Mouse (Mus musculus): ENCODE data around the gene Trip6. TPM values are rescaled to one million over a fixed set of nuclear protein-coding genes. Genes with fewer than 3 reads are reported as not detected.

Trip6 gene
- 8.5 and 16.7 TPM in 2 replicates for polyA plus RNA-seq (2012; ENCODE audit: low replicate concordance)

DNA sequence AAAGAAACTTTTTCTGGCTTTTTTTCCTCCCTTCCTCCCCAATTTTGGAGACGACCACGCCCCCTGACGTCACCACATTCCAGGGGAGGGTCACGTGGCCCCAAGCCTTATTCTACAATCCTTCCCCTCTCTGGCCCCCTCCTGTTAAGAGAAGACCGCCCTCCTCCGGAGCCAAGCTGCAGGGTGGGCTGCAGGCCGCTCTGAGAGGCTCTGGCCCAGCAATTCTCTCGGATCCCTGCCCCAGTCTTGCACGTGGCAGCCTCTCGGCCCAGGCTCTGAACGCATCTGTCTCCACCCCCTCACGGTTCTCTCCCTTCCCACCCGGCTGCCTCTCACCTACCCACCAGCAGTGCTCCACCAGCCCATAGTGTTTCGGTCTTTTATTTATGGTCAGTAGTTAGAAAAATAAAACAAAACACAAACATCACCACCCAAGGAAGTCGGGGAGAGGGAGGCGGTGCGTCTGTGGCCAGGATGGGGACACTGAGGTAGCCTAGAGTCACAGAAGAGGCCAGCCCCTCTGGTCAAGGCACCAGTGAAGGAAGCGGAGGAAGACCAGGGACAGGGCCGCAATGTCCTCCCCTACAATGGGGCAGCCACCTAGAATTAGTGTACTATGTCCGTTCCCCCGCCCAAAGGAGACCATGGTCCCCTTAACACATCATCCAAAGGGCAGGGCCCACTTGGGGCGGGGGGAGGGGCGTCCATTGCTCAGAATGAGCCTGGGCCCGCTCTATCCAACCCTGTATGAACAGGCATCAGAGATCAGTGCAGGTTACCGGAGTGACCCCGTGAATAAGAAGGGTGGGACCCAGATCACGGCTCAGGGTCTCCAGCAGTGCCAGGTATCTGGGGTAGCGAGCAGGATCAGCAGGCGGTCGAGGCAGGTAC lies at the start of gene Trip6:
Gene Trip6 (minus strand): TSS at position 212 of the 891 bp plus-strand sequence.

DNA sequence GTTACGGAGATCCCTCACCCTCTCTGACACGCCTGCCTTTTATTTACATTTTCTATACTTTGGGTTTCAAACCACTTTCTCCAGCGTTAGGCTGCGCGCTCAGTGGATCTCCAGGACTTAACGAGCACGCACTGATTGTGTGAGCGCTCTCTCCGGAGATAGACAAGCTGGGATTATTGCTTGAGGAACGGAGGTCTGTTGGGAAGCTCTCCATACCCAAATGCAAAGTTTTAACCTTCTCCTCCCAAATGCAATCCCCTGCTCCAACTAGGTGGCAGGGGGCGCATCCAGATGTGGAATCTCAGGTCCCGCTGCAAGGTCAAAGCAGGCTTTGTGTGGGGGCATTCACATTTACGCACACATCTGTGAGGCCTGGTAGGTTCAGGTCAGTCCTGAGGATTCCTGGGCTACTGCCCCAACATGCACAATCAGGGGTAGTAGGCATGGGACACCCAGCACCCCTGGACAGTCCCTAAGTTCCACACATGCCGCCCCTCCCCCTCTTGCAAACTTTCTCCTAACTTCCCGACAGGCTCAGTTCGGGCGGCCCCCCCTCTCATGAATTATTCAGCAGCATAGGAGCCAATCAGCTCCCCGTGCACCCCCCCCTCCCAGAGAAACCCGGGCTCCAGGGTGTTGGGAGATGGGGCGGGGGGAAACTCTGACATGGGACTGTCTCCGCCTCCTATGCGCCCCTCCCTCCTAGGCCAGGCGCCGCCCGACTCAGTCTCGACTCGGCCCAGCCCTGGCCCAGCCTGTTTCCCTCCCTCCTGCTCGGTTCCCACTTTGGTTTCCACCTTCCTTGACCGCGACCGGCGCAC lies 35.4 kb upstream of the Trip6 start, which contains the start of gene Ephb4:
Gene Ephb4 (plus strand): TSS at position 726 of the 821 bp plus-strand sequence.

DNA sequence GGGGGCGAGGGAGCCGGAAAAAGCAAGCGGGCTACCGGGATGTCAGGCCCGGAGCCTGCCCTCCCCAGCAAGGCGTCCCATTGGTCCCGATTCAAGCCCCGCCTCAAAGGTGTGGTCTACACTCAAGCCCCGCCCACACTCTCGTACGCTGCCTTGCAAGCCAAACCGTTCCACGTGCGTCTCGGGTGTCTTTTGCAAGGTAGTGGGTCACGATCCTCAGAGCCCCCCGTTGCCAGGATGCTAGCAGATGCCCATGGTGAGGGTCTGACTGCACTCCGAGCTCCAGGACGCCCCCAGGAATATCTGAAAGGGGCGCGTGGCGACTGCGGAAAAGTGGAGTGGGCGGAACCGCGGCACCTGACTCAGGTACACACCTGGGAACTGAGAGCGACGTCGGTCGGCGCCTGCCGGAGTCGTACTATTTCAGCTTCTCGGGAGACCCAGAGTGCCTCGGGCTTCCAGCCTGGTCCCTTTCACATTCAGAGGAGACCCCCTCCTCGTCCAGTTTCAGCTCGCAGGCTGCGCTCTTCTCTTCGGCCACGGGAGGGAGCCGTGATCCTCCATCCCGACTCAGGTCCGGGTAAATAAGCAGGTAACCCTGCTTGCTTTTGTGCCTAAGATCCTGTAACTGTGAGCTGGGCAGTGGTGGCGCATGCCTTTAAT lies 19.4 kb upstream of the Trip6 start, which contains the start of gene Slc12a9:
Gene Slc12a9 (minus strand): TSS at position 86 of the 663 bp plus-strand sequence.

DNA sequence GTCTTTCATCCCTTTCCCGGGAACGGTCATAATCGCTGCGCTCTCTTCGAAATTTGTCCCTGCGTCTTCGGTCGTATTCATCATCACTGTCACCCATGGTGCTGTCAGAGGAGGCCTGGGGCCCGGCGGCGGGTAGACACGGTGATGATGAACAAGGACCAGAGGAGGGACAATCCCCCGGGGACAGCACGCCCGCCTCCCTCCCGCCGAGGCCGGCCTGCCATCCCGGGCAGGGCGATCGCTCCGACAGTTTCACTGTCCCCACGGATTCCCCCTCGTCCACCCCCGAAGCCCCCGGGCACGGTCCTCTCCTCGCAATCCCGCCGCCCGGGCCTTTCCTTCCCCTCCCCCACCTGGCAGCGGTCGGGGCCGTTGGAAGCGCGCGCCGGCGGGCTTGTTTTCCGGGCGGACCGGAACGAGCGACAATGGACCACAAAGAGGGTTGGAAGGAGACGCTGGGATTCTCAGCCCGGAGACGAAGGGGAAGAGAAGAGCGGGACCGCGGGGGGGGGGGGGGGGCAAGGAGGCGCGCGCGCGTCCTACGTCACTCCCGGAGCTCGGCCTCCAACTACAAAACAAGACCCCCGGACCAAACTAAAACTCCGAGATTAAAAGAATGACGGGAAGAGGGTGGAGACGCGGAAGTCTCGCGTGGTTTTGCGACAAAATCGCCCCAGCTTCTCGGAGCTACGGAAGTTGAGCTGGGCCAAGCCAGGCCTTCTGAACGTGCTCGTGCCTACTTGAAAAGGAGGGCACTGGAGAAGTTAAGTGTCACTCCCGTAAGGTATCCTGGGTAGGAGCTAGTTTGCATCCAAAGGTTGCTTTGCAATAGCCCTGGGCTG lies 6.9 kb downstream of the Trip6 start, which contains the start of gene Srrt:
Gene Srrt (minus strand): TSS at position 604 of the 842 bp plus-strand sequence.

DNA sequence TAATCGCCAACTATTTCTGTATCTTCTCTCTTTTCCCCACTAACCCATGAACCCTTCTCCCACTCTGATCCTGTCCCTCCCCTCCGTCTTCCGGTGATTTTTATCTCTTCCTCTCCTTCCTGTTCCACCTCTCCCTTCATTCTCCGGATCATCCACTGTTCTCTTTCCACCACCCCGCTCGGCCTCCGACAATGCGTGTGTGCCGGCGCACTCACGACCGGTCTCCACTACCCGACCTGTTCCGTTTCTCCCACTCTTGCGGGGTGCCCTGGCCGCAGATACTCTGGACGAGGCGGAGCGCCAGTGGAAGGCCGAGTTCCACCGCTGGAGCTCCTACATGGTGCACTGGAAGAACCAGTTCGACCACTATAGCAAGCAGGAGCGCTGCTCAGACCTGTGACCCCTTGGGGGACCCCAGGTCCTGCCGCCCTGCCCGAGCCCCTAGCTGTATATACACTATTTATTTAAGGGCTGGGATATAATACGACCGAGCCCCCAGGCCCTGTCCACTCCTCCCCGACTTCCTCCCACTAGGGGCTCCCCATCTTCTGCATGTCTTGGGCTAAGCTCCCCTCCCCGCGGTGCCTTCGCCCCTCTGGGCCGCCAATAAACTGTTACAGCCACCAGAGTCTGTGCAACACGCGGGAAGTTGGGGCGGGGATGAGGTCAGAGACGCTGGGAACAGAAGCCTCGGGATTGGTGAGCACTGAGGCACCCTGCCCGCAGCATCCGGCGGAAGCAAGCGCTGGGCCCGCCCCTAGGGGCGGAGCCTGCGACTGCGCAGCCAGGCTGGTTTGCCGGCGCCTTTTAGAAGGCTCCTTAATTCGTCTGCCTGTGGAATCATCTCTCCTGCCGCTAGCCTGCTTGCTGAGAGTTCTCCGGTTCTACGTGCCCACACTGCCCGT lies 20.1 kb downstream of the Trip6 start, which contains the start of gene Ufsp1:
Gene Ufsp1 (plus strand): TSS at position 791 of the 905 bp plus-strand sequence.

DNA sequence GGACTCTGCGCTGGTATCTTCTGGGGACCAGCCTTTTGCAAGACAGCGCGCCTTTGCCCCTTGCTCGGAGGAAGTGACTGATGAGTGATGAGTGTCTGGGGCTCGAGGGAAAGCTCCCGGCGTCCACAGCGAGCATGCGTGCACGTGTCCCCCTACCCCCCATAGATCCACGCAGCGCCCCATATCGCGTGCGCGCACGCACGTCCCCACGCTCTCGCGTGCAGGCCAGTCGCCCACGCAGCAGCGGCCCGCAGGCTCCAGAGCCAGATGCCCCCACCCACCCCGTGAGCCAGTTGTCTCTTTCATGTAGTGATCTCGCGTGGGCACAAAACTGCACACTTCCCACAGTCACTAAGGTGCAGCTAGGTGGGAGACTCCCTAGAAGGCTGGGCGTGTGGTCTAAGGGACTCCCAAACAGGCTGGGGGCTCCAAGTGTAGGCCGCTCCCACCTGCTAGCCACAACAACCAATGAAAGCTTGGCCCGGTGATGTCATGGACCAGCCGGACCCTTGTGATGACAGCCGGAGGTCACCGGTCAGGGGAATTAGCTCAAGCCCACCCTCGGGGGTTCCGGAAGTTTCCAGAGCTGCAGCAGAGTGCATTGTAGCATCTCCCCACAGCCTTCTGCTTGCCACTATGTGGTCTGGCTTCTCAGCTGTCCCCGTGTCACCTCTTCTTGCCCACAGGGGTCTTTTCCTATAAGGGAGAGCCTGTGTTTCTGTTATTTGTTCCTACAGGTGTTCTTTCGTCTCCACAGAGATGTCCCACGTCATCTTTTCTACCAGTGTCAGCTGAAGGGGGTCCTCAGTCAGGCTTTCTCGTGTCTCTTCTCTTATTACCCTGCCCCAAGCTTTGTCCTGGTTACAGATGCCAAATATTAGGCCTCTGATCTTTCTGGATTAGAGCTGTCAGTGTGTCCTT lies 26.9 kb downstream of the Trip6 start, which contains the start of gene Ache:
Gene Ache (plus strand): TSS at position 488 of the 921 bp plus-strand sequence.

Other genes starting within 250 kb of the Trip6 start
- gene Serpine1, start 242.1 kb downstream of the Trip6 start, polyA plus RNA-seq (2012; ENCODE audit: low replicate concordance) = not detected in 2 replicates
- 24.2 and 63.5 TPM in 2 replicates for gene Trim56, start 198.2 kb downstream of the Trip6 start, polyA plus RNA-seq (2012; ENCODE audit: low replicate concordance)
- gene Muc3, start 165.1 kb downstream of the Trip6 start, polyA plus RNA-seq (2012; ENCODE audit: low replicate concordance) = not detected in 2 replicates
- gene Muc3a, start 102.0 kb downstream of the Trip6 start, polyA plus RNA-seq (2012; ENCODE audit: low replicate concordance) = 0.75 and 1.0 TPM in 2 replicates
- gene Ache, start 26.9 kb downstream of the Trip6 start, polyA plus RNA-seq (2012; ENCODE audit: low replicate concordance) = 3.0 and 24.8 TPM in 2 replicates
- 3.3 and 10.5 TPM in 2 replicates for gene Ufsp1, start 19.8 kb downstream of the Trip6 start, polyA plus RNA-seq (2012; ENCODE audit: low replicate concordance)
- 292 and 329 TPM in 2 replicates for gene Srrt, start 6.7 kb downstream of the Trip6 start, polyA plus RNA-seq (2012; ENCODE audit: low replicate concordance)
- gene Slc12a9, start 19.2 kb upstream of the Trip6 start, polyA plus RNA-seq (2012; ENCODE audit: low replicate concordance) = 19.9 and 21.4 TPM in 2 replicates
- gene Ephb4, start 35.7 kb upstream of the Trip6 start, polyA plus RNA-seq (2012; ENCODE audit: low replicate concordance) = 0.77 and 1.5 TPM in 2 replicates
- 0.27 and 1.3 TPM in 2 replicates for gene Zan, start 162.7 kb upstream of the Trip6 start, polyA plus RNA-seq (2012; ENCODE audit: low replicate concordance)
- 22.2 and 55.1 TPM in 2 replicates for gene Pop7, start 188.1 kb upstream of the Trip6 start, polyA plus RNA-seq (2012; ENCODE audit: low replicate concordance)
- gene Gigyf1, start 204.1 kb upstream of the Trip6 start, polyA plus RNA-seq (2012; ENCODE audit: low replicate concordance) = 93.0 and 157 TPM in 2 replicates
- gene Epo, start 218.8 kb upstream of the Trip6 start, polyA plus RNA-seq (2012; ENCODE audit: low replicate concordance) = not detected in 2 replicates
- gene Gnb2, start 219.1 kb upstream of the Trip6 start, polyA plus RNA-seq (2012; ENCODE audit: low replicate concordance) = 466 and 724 TPM in 2 replicates
- not detected in 2 replicates for gene Actl6b, start 239.1 kb upstream of the Trip6 start, polyA plus RNA-seq (2012; ENCODE audit: low replicate concordance)

Measured in hematopoietic multipotent progenitor cell, adult 10-12 weeks (in vitro differentiated cells).